Mouse (Mus musculus): ENCODE measurements at regions not wholly inside any gene's neighbourhood (a gene's known extent, or its start where the extent isn't known, plus 50 kb on each side); places are given as distances from the start of the nearest gene placed in this dataset.

GRCm38 (mm10) chr6:104040450-104040849, 452.1 kb upstream of the Cntn6 start:
- DNase-seq: no peak

DNA sequence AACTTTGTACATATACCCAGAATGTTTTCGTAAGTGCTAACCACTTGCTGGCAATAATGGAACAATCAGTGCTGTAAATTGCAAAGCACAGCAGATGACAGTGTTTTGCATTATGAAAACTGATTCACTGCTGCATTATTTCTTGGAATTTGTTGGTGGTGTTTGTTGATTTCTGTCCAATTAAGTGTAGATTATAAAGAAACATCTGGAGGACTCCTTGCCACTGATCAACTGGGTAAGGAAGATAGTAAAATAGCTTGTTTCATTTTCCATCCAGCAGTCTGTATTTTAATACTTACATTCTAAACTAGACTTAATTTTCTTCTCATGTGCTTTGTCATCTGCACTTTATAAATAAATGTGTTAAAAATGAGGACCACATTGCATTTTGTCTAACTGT, 436.6 kb upstream of the Cntn6 start:
- no peak for DNase-seq

DNA sequence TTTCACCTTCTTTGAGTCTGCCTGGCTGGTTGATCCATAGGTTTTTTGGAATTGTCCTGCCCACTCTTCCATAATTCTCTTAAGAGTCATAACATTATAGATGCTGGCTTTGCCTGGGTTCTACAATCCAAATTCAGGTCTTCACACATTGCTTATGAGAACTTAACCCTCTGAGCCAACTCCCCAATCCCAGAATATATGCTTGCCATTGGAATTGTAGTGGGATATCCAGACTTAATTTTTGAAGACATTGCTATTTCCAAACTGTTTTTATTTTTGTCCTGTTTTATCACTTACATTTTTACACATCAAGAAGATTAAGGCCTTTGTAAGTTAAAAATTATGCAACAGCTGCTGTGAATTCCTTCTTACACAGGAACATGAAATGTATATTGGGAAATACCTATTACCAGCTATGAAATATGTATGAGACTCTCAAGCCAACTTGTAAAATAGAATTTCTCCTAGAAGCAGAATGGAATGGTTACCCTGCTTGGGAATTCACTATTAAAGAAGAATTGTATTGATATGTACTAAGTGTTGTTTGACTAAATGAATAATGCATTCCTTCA, 430.8 kb upstream of the Cntn6 start:
- no peak for DNase-seq

DNA sequence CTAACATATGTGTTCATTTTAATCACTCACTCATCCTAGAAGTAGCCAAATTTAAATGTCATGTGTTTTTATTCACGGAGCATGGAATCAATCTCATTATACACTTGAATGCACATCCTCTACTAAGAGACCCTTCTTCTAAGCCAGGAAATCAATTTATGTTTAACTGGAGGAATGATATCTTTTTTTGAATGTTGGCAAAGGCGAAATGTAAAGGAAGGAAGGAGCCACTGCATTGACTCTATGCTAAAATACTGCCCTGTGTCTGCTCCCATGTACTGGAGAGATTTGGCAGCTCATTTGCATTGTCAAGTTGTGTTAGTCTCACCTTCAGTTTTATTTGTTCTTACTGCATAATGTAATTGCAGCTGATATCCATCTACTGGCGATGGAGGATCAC, 412.0 kb upstream of the Cntn6 start:
- DNase-seq: no peak

- DNase-seq: no peak
Observed at GRCm38 (mm10) chr6:104082242-104082641, 410.3 kb upstream of the Cntn6 start.

- no peak for DNase-seq
Observed at GRCm38 (mm10) chr6:104108386-104108785, 384.2 kb upstream of the Cntn6 start.

Data from spleen, adult 18-20 months (tissue).